Mouse (Mus musculus) liver, postnatal 0 days (tissue): ENCODE measurements around the gene Fam45a.

Experiments used
- CTCF ChIP-seq: sonication (generic); IDR thresholded peaks from 2 replicates; pipeline ENCODE4 v1.5.1; 2016; ENCODE audit warnings: antibody characterized with exemption, low read depth
- EP300 ChIP-seq: IDR thresholded peaks from 2 replicates; pipeline ENCODE4 v1.6.1; 2016; ENCODE audit warnings: antibody characterized with exemption, low read depth, mild to moderate bottlenecking

DNA sequence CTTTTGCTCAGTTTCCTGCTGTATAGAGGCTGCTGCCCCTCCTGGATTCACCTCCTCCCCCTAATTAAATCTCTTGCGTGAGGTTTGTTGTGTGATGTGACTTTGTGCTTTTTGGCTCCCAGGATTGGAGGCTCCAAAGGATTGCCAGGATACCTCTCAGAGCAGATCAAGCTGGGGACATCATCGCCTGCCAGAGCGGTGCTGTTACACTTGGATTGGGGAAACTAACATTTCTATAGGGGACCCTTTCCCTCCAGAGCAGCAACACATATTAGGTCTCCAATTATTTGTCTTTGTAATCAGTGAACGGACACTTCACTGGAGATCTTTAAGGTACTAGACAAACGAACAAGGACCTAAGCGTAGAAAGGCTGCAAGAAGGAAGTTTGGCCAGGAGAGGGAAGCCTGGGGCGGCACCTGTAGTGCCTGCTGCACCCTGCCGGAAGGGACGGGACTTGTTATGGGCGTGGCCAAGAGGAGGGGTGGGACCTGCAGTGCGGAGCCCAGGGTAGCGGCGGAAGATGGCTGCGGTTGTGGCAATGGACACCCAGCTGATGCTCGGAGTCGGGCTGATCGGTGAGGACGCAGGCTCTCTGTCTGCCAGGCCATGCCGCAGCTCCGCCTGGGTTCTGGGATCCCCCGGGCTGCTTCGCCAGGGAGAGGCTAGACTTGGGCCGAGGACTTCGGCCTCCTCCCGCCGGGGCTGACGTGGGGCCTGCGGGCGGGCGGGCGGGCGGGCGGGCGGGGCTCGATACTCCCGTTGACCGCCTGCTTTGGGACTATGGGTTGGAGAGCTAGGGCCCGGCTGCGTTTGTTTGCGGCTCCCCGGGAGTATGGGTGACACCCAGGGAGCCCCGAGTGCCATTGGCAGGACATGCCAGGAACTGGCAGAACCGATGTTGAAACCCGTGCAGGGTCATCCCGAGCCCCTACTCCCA is at the start of gene Fam45a:
- peak; percentile 97 for TF ChIP-seq CTCF
- no peak for TF ChIP-seq EP300
